Mouse (Mus musculus): Measurements from ENCODE around the gene Brpf1. TPM values are rescaled to one million over a fixed set of nuclear protein-coding genes. Genes with fewer than 3 reads are reported as not detected.
"Not testable (repeated sequence)": the region's sequence is repeated elsewhere in the genome, so short reads cannot be mapped to it uniquely, and the experiment has no call there.

Gene Brpf1
- polyA plus RNA-seq, 1 experiment from 2014 or later, result 26.4 TPM

DNA sequence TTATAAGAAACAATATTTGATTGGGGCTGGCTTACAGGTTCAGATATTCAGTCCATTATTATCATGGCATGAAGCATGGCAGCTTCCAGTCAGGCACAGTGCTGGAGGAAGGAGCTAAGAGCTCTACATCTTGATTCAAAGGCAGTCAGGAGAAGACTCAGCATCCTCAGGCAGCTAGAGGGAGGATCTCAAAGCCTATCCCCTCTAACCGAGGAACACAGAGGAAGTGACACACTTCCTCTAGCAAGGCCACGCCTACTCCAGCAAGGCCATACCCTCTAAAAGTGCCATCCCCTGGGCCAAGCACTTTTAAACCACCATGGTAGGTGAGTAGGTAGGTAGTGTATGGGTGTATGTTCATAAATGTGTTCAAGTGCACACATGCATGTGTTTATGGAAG is 23.6 kb downstream of the Brpf1 start:
- no peak for ATAC-seq (ENCODE audit: insufficient read depth)
- Histone ChIP-seq H3K9me3 (ENCODE audit: low read depth, low read length) (no peaks in the 10 kb centered on the region), H3K4me2 (no peak overlapping the region), H3K36me3 (ENCODE audit: insufficient read depth) (peaks cover 43% of the 10 kb centered on the region), H3K27me3 (ENCODE audit: insufficient read depth, low read length) (no peaks in the 10 kb centered on the region), H3K27ac (ENCODE audit: low read depth) (no peak overlapping the region), H3K4me3 (ENCODE audit: low read depth, low read length) (no peak overlapping the region), H3K9ac (no peak overlapping the region), H3K4me1 (ENCODE audit: insufficient read depth) (peaks cover 5% of the 10 kb centered on the region; the same call in 1 of the 2 replicates)
- WGBS, result 40% methylated on average over 2 of the region's 2 CpGs
- peak; percentile 19 for DNase-seq
- no peak for TF ChIP-seq CTCF (IDR thresholded peaks at IDR 0.05; ENCODE audit: low read depth)

DNA sequence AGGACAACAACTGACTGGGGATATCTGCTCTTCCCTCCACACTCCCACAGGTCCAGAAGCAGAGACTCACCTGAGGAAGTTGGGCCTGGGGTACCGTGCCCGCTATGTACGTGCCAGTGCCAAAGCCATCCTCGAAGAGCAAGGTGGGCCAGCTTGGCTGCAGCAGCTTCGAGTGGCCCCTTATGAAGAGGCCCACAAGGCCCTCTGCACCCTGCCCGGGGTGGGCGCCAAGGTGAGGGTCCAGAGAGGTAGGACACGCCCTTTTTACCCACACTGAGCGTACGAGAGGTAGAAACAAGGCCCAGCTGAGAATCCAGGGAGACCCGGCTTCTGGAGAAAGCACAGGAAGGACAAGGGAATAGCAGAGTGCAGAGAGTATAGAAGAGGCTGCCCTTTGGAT is 24.8 kb downstream of the Brpf1 start:
- Histone ChIP-seq H3K27ac (ENCODE audit: low read depth) (no peak overlapping the region), H3K9me3 (ENCODE audit: low read depth, low read length) (no peaks in the 10 kb centered on the region), H3K4me1 (ENCODE audit: insufficient read depth) (peaks cover 5% of the 10 kb centered on the region; the same call in 1 of the 2 replicates), H3K36me3 (ENCODE audit: insufficient read depth) (peaks cover 54% of the 10 kb centered on the region), H3K27me3 (ENCODE audit: insufficient read depth, low read length) (no peaks in the 10 kb centered on the region), H3K9ac (no peak overlapping the region), H3K4me3 (ENCODE audit: low read depth, low read length) (no peak overlapping the region), H3K4me2 (no peak overlapping the region)
- TF ChIP-seq CTCF (IDR thresholded peaks at IDR 0.05; ENCODE audit: low read depth), result no peak
- no peak for DNase-seq
- WGBS, result 90% methylated on average over 11 of the region's 11 CpGs
- no peak for ATAC-seq (ENCODE audit: insufficient read depth)

DNA sequence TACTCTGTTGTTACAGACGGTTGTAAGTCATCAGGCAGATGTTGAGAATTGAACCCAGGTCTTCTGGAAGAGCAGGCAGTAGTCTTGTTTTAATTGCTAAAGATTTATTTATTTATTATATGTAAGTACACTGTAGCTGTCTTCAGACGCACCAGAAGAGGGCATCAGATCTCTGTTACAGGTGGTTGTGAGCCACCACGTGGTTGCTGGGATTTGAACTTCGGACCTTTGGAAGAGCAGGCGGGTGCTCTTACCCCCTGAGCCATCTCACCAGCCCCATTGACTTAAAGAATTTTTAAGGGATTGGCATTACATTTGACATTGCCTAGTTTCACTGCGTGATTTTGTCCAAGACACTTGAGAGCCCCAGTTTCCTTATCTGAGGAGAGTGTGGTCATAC is 25.8 kb downstream of the Brpf1 start:
- H3K4me1 ChIP-seq (ENCODE audit: insufficient read depth), result peaks cover 10% of the 10 kb centered on the region; the same call in 1 of the 2 replicates
- ATAC-seq (ENCODE audit: insufficient read depth); H3K9me3 ChIP-seq (ENCODE audit: low read depth, low read length); H3K4me3 ChIP-seq (ENCODE audit: low read depth, low read length); DNase-seq; H3K27me3 ChIP-seq (ENCODE audit: insufficient read depth, low read length); H3K4me2 ChIP-seq; H3K9ac ChIP-seq: not testable (repeated sequence)
- 61% methylated on average over 6 of the region's 6 CpGs for WGBS
- H3K27ac ChIP-seq (ENCODE audit: low read depth), result peak overlapping the region; percentile 37
- peaks cover 62% of the 10 kb centered on the region for H3K36me3 ChIP-seq (ENCODE audit: insufficient read depth)

DNA sequence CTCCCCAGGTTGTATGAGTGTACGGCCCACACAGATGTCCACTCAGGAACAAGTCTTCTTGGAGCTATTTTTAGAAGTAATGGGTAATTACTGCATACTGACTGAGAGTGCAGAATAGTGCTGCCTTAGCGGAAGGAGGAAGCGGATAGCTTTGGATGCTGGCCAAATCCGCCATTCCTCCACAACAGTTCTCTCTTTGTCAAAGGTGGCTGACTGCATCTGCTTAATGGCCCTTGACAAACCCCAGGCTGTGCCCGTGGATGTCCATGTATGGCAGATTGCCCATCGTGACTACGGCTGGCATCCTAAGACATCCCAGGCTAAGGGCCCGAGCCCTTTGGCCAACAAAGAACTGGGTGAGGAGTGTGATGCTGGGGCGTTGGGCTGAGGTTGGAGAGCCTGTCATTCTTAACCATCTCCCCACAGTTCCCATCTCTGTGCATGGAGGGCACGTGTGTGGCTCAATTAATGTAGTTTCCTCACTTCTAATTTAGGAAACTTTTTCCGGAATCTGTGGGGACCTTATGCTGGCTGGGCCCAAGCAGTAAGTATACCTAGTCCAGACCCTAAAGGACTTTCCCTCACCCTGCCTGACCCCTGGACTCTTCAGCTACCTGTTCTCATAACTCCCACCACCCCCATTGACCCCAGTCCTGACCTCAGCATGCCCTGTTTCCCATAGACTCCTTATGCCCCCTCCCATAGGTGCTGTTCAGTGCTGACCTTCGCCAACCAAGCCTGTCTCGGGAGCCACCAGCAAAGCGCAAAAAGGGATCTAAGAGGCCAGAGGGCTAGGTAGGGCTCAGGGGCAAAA is 26.4 kb downstream of the Brpf1 start:
- ATAC-seq (ENCODE audit: insufficient read depth), result peak; percentile 63
- no peak for TF ChIP-seq CTCF (IDR thresholded peaks at IDR 0.05; ENCODE audit: low read depth)
- peak; percentile 88 for DNase-seq
- Histone ChIP-seq H3K4me2 (no peak overlapping the region), H3K9me3 (ENCODE audit: low read depth, low read length) (no peaks in the 10 kb centered on the region), H3K27ac (ENCODE audit: low read depth) (peak overlapping the region; percentile 37), H3K27me3 (ENCODE audit: insufficient read depth, low read length) (no peaks in the 10 kb centered on the region), H3K4me3 (ENCODE audit: low read depth, low read length) (no peak overlapping the region), H3K9ac (no peak overlapping the region), H3K36me3 (ENCODE audit: insufficient read depth) (peaks cover 63% of the 10 kb centered on the region), H3K4me1 (ENCODE audit: insufficient read depth) (peaks cover 10% of the 10 kb centered on the region; the same call in 1 of the 2 replicates)
- 57% methylated on average over 14 of the region's 14 CpGs for WGBS

DNA sequence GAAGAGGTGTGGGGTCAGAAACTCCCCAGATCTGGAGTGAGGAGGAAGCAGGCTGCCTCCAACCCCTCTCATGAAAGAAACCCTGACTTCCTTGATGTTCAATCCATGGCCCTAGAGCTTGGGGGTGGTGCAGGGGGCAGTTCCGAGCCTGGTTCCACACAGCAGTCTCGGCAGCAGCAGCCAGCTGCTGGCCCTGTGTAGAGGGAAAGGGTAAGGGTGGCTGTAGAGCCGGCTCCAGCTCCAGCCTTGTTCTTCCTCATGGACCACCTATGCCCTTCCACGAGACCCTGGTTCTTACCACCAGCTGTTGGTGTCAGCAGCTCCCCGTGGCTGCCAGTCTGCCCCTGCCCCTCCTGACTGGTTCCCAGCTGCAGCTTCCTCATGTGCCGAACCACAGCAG is 27.3 kb downstream of the Brpf1 start:
- no peak for TF ChIP-seq CTCF (IDR thresholded peaks at IDR 0.05; ENCODE audit: low read depth)
- Histone ChIP-seq H3K4me1 (ENCODE audit: insufficient read depth) (peaks cover 10% of the 10 kb centered on the region; the same call in 1 of the 2 replicates), H3K27me3 (ENCODE audit: insufficient read depth, low read length) (no peaks in the 10 kb centered on the region), H3K36me3 (ENCODE audit: insufficient read depth) (peaks cover 69% of the 10 kb centered on the region), H3K4me3 (ENCODE audit: low read depth, low read length) (no peak overlapping the region), H3K9me3 (ENCODE audit: low read depth, low read length) (no peaks in the 10 kb centered on the region), H3K27ac (ENCODE audit: low read depth) (no peak overlapping the region; the same call in 1 of the 2 replicates), H3K4me2 (no peak overlapping the region), H3K9ac (no peak overlapping the region)
- ATAC-seq (ENCODE audit: insufficient read depth), result no peak
- DNase-seq, result no peak
- 66% methylated on average over 6 of the region's 6 CpGs for WGBS

DNA sequence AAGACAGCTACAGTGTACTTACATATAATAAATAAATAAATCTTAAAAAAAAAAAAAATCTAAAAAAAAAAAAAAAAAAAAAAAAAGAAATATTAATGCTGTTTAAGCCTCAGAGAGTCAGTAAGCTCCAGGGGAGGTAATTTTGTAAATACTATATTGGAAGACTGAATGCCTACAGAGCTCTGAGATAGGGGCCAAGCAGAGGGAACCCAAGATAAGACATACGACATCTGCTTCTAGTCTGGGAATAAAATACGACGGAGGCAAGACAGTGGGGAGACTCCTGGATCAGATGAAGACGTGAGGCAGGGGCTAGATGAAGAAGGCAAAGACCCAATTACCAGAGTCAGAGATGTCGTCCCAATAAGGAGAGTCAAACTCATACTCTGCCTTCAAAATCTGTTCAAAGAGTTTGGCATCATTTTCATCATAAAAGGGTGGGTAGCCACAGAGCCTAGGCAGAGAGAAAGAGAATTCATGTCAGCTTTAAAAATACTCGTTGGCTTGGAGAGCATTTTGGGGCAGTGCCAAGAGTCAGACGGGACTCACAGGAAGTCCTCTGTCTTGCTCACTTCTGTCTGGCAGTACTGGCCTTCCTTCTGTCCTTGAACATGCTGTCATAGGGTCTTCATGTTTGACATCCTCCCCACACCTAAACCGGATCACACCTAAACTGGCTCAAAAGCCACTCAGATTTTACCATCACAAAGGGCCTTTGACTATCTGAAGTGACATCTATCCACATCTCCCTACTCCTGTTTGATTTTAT is 30.1 kb downstream of the Brpf1 start:
- Histone ChIP-seq H3K9ac (no peak overlapping the region), H3K36me3 (ENCODE audit: insufficient read depth) (peaks cover 74% of the 10 kb centered on the region), H3K27me3 (ENCODE audit: insufficient read depth, low read length) (no peaks in the 10 kb centered on the region), H3K4me1 (ENCODE audit: insufficient read depth) (peaks cover 16% of the 10 kb centered on the region; the same call in 1 of the 2 replicates), H3K27ac (ENCODE audit: low read depth) (no peak overlapping the region), H3K4me3 (ENCODE audit: low read depth, low read length) (no peak overlapping the region), H3K4me2 (no peak overlapping the region), H3K9me3 (ENCODE audit: low read depth, low read length) (no peaks in the 10 kb centered on the region)
- ATAC-seq (ENCODE audit: insufficient read depth), result no peak
- no peak for TF ChIP-seq CTCF (IDR thresholded peaks at IDR 0.05; ENCODE audit: low read depth)
- peak; percentile 78 for DNase-seq
- WGBS, result 48% methylated on average over 8 of the region's 8 CpGs

DNA sequence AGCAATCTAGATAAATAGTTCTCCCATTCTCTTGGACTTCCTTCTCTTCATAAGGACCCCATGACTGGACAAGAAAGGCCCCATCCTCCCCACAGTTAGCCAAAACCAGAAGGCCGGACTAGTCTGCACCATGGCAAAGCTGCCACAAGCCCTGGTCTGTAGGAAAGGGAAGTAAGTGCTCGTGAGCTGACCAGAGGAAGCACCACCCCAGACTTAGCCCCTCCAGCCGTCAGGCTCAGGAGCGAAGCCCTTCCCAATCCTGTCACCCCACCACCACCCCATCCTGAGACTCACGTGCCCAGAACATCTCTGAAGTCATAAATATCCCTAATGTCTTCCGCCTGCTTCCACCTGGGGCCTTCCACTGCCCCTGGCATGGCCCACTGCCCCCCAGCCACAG is 34.6 kb downstream of the Brpf1 start:
- Histone ChIP-seq H3K36me3 (ENCODE audit: insufficient read depth) (peaks cover 37% of the 10 kb centered on the region), H3K27ac (ENCODE audit: low read depth) (peak overlapping the region; percentile 12; the same call in 1 of the 2 replicates), H3K4me1 (ENCODE audit: insufficient read depth) (peaks cover 20% of the 10 kb centered on the region), H3K4me2 (peak overlapping the region; percentile 65), H3K4me3 (ENCODE audit: low read depth, low read length) (no peak overlapping the region), H3K27me3 (ENCODE audit: insufficient read depth, low read length) (no peaks in the 10 kb centered on the region), H3K9ac (peak overlapping the region; percentile 35; the same call in 1 of the 2 replicates), H3K9me3 (ENCODE audit: low read depth, low read length) (no peaks in the 10 kb centered on the region)
- TF ChIP-seq CTCF (IDR thresholded peaks at IDR 0.05; ENCODE audit: low read depth), result no peak
- WGBS, result 75% methylated on average over 6 of the region's 6 CpGs
- DNase-seq (no peak), ATAC-seq (ENCODE audit: insufficient read depth) (no peak)
